Mouse (Mus musculus) cerebellum, adult (tissue): ENCODE results near the gene Actr1a.

ENCODE experiments used
- ATAC-seq: cut with Nextera tagmentation; 2 replicates; pipeline ENCODE4 v1.9.2; 2017; ENCODE audit warnings: mild to moderate bottlenecking, moderate library complexity, mixed read lengths; ENCODE audit not compliant: insufficient number of reproducible peaks, low FRiP score, low TSS enrichment

The Actr1a gene

DNA sequence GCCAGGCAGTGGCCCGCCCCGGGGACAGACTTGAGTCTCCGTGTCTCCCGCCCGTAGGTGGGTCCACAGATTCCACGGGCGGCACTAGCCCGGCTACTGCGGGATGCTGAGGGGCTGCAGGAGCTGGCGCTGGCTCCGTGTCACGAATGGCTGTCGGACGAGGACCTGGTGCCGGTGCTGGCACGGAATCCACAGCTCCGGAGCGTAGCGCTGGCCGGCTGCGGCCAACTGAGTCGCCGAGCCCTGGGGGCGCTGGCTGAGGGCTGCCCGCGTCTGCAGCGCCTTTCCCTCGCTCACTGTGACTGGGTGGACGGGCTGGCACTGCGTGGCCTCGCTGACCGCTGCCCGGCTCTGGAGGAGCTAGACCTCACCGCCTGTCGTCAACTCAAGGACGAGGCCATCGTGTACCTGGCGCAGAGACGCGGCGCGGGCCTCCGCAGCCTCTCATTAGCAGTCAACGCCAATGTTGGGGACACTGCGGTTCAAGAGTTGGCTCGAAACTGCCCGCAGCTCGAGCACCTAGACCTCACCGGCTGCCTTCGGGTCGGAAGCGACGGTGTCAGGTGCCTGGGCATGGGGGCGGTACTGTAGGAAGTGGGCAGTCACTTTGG is 66.4 kb downstream of the Actr1a start:
- ATAC-seq: peak; percentile 1; the same call in 1 of the 2 replicates

DNA sequence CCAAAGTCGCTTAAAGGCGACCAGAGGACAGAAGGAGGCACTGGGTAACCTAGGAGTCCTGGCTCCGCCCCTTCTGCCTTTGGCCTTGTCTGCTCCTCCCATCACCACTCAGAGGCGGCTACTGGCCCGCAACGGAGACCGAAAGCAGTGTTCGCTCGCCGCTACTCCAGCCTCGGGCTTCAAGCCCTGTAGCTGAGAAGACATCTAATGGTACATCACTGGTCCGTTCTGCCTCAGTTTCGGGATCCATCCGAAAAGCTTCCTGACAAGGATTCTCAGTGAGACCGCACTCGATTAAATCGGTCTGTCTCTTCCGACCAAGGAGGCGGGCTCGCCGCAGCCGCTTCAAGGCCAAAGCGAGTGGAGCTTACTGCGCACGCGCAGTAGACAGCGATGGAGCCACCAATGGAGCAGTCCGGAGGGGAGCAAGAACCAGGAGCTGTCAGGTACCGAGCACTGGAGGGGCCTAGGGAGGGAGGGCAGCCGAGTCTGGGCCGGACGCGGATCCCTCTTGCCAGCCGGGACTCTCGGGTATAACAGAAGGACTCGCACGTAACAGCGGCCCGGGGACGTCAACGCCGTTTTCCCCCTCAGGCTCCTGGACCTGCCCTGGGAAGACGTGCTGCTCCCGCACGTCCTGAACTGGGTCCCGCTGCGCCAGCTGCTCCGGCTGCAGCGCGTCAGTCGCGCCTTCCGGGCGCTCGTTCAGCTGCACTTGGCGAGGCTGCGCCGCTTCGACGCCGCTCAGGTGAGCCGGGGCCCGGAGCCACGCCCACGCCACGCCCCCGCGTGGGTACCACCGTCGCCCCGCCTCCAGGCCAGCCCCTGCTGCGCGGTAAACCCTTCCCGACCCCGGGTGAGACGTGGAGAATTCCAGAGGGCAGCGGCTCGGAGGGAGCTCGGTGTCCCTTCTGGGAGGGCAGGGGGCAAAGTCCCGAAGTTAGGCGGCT is 67.2 kb downstream of the Actr1a start, which contains the start of gene Fbxl15:
Gene Fbxl15 (plus strand): TSS at position 104 of the 950 bp plus-strand sequence.
- peak; percentile 60 for ATAC-seq

GRCm38 (mm10) chr19:46327531-46328064 is 68.0 kb downstream of the Actr1a start:
- ATAC-seq: no peak
